Mouse (Mus musculus): ENCODE results near the gene Hist3h2ba.

GRCm38 (mm10) chr11:58955143-58955867, 6.6 kb downstream of the Hist3h2ba start:
- TF ChIP-seq TAL1 (IDR thresholded peaks at IDR 0.05; ENCODE audit: low read length) = no peak
- no peak for TF ChIP-seq GATA1 (IDR thresholded peaks at IDR 0.05; ENCODE audit: low read length)

Data from erythroblast, embryonic 14.5 days (primary cell).